Mouse (Mus musculus) hindbrain, embryonic 16.5 days (tissue): Measurements from ENCODE around the gene Elfn2. TPM values are rescaled to one million over a fixed set of nuclear protein-coding genes. Genes with fewer than 3 reads are reported as not detected.

Experiments
- ATAC-seq: fragments of 200-750 bp; cut with Nextera tagmentation; 2 replicates; pipeline ENCODE4 v1.8.0; 2017; ENCODE audit warnings: moderate TSS enrichment, moderate library complexity
- H3K27ac ChIP-seq: fragments of 300-500 bp; sonication (generic); 2 replicates; pipeline ENCODE4 v1.5.1; 2014; ENCODE audit warnings: low read depth, mild to moderate bottlenecking, control low read depth, low read length, moderate library complexity
- H3K27me3 ChIP-seq: fragments of 300-500 bp; sonication (generic); replicated peaks from 2 replicates; pipeline ENCODE4 v1.6.1; 2014; ENCODE audit warnings: low read length; ENCODE audit not compliant: control insufficient read depth, insufficient read depth
- H3K36me3 ChIP-seq: fragments of 300-500 bp; sonication (generic); 2 replicates; pipeline ENCODE4 v1.6.1; 2014; ENCODE audit warnings: mild to moderate bottlenecking, low read length, moderate library complexity, mixed read lengths; ENCODE audit not compliant: control insufficient read depth, insufficient read depth
- H3K4me1 ChIP-seq: fragments of 300-500 bp; sonication (generic); 2 replicates; pipeline ENCODE4 v1.6.1; 2014; ENCODE audit warnings: low read depth, low read length; ENCODE audit not compliant: control insufficient read depth, insufficient read depth
- H3K4me2 ChIP-seq: fragments of 300-500 bp; sonication (generic); 2 replicates; pipeline ENCODE4 v1.6.1; 2014; ENCODE audit warnings: mild to moderate bottlenecking, low read length, control low read depth, moderate library complexity
- H3K4me3 ChIP-seq: fragments of 300-500 bp; sonication (generic); 2 replicates; pipeline ENCODE4 v1.5.1; 2014; ENCODE audit warnings: mild to moderate bottlenecking, low read length, control low read depth, moderate library complexity
- H3K9ac ChIP-seq: fragments of 300-500 bp; sonication (generic); 2 replicates; pipeline ENCODE4 v1.6.1; 2014; ENCODE audit warnings: low read depth, mild to moderate bottlenecking, control low read depth, low read length, moderate library complexity
- H3K9me3 ChIP-seq: fragments of 300-500 bp; sonication (generic); 2 replicates; pipeline ENCODE4 v1.6.1; 2014; ENCODE audit warnings: mild to moderate bottlenecking, low read length, moderate library complexity; ENCODE audit not compliant: control insufficient read depth
- WGBS: fragments of 180-500 bp; shearing (Covaris S2); extraction: QIAGEN DNeasy Blood & Tissue Kit; methylation state at CpG from one replicate; pipeline ENCODE4 v1.1.7; 2014; 5-methylcytosine and 5-hydroxymethylcytosine counted together
- polyA plus RNA-seq: library from polyadenylated mRNA; unstranded; fragments of >200 nt; fragmentation: Nextera tagmentation; extraction: Ambion mirVana; gene quantifications from 2 replicates; pipeline ENCODE4 v1.2.1, GENCODE M21; 2015

Elfn2 gene
- 11.6 and 13.3 TPM in 2 replicates for polyA plus RNA-seq

- H3K4me3 ChIP-seq: peak within 1 kb of the TSS; percentile 70
- H3K4me1 ChIP-seq: peaks cover 33% of the 10 kb centered on the region
- no peaks in the 10 kb centered on the region for H3K9me3 ChIP-seq
- H3K27me3 ChIP-seq: no peaks in the 10 kb centered on the region; the same call in 1 of the 2 replicates
- no peaks in the 10 kb centered on the region for H3K36me3 ChIP-seq
- 2% methylated on average over 72 of the region's 89 CpGs for WGBS
- H3K27ac ChIP-seq: peak within 1 kb of the TSS; percentile 88
- peak; percentile 72 for ATAC-seq
- peak within 1 kb of the TSS; percentile 88 for H3K9ac ChIP-seq
- peak within 1 kb of the TSS; percentile 89 for H3K4me2 ChIP-seq
These were observed at the start of gene Elfn2 for GRCm38 (mm10) chr15:78718290-78719250. Gene Elfn2, minus strand, starts transcription at chr15:78718771.

- no peaks in the 10 kb centered on the region for H3K36me3 ChIP-seq
- 76% methylated on average over 5 of the region's 5 CpGs for WGBS
- ATAC-seq: 0 out of 2 replicates have a peak, but pooled peaks have one; percentile 5
- no peaks in the 10 kb centered on the region; the same call in 1 of the 2 replicates for H3K4me1 ChIP-seq
- no peak overlapping the region for H3K4me3 ChIP-seq
- H3K4me2 ChIP-seq: no peak overlapping the region
- peak overlapping the region; percentile 18; the same call in 1 of the 2 replicates for H3K27ac ChIP-seq
- no peak overlapping the region for H3K9ac ChIP-seq
- no peaks in the 10 kb centered on the region for H3K9me3 ChIP-seq
- no peaks in the 10 kb centered on the region for H3K27me3 ChIP-seq
These were observed 45.1 kb upstream of the Elfn2 start for GRCm38 (mm10) chr15:78763704-78764103.

- H3K27ac ChIP-seq: peak overlapping the region; percentile 18; the same call in 1 of the 2 replicates
- no peaks in the 10 kb centered on the region for H3K27me3 ChIP-seq
- 41% methylated on average over 9 of the region's 10 CpGs for WGBS
- no peaks in the 10 kb centered on the region for H3K9me3 ChIP-seq
- no peak overlapping the region for H3K4me3 ChIP-seq
- no peaks in the 10 kb centered on the region for H3K36me3 ChIP-seq
- 0 out of 2 replicates have a peak, but pooled peaks have one; percentile 10 for ATAC-seq
- H3K4me2 ChIP-seq: no peak overlapping the region
- no peaks in the 10 kb centered on the region; the same call in 1 of the 2 replicates for H3K4me1 ChIP-seq
- no peak overlapping the region for H3K9ac ChIP-seq
These were observed 44.6 kb upstream of the Elfn2 start for GRCm38 (mm10) chr15:78763210-78763609.

GRCm38 (mm10) chr15:78761112-78761511, 42.5 kb upstream of the Elfn2 start:
- Histone ChIP-seq H3K36me3 (no peaks in the 10 kb centered on the region), H3K27ac (no peak overlapping the region), H3K4me3 (no peak overlapping the region), H3K9ac (no peak overlapping the region), H3K9me3 (no peaks in the 10 kb centered on the region), H3K4me1 (no peaks in the 10 kb centered on the region; the same call in 1 of the 2 replicates), H3K4me2 (no peak overlapping the region), H3K27me3 (no peaks in the 10 kb centered on the region)
- 73% methylated on average over 13 of the region's 13 CpGs for WGBS
- ATAC-seq: no peak

- no peak overlapping the region for H3K9ac ChIP-seq
- no peak overlapping the region for H3K27ac ChIP-seq
- WGBS: 93% methylated on average over 6 of the region's 6 CpGs
- H3K4me2 ChIP-seq: no peak overlapping the region
- no peak overlapping the region for H3K4me3 ChIP-seq
- no peaks in the 10 kb centered on the region for H3K27me3 ChIP-seq
- no peak for ATAC-seq
- no peaks in the 10 kb centered on the region for H3K36me3 ChIP-seq
- no peaks in the 10 kb centered on the region for H3K9me3 ChIP-seq
- H3K4me1 ChIP-seq: no peaks in the 10 kb centered on the region
These were observed 39.6 kb upstream of the Elfn2 start for GRCm38 (mm10) chr15:78758132-78758531.

- Histone ChIP-seq H3K36me3 (no peaks in the 10 kb centered on the region), H3K27ac (no peak overlapping the region), H3K4me3 (no peak overlapping the region), H3K4me2 (no peak overlapping the region), H3K9me3 (no peaks in the 10 kb centered on the region), H3K27me3 (no peaks in the 10 kb centered on the region), H3K4me1 (peaks cover 1% of the 10 kb centered on the region; the same call in 1 of the 2 replicates), H3K9ac (no peak overlapping the region)
- ATAC-seq: no peak
- 66% methylated on average over 12 of the region's 12 CpGs for WGBS
These were observed 37.6 kb upstream of the Elfn2 start for GRCm38 (mm10) chr15:78755966-78756725.

GRCm38 (mm10) chr15:78755226-78755625, 36.7 kb upstream of the Elfn2 start:
- WGBS: 85% methylated on average over 3 of the region's 3 CpGs
- Histone ChIP-seq H3K27me3 (no peaks in the 10 kb centered on the region), H3K27ac (no peak overlapping the region), H3K4me2 (no peak overlapping the region), H3K9me3 (no peaks in the 10 kb centered on the region), H3K4me3 (no peak overlapping the region), H3K9ac (no peak overlapping the region), H3K4me1 (peaks cover 10% of the 10 kb centered on the region), H3K36me3 (no peaks in the 10 kb centered on the region)
- ATAC-seq: no peak

GRCm38 (mm10) chr15:78754144-78754543, 35.6 kb upstream of the Elfn2 start:
- peaks cover 11% of the 10 kb centered on the region for H3K4me1 ChIP-seq
- no peak overlapping the region for H3K4me3 ChIP-seq
- H3K9me3 ChIP-seq: no peaks in the 10 kb centered on the region
- H3K36me3 ChIP-seq: no peaks in the 10 kb centered on the region
- no peaks in the 10 kb centered on the region for H3K27me3 ChIP-seq
- no peak overlapping the region for H3K9ac ChIP-seq
- WGBS: 60% methylated on average over 5 of the region's 5 CpGs
- no peak for ATAC-seq
- H3K27ac ChIP-seq: no peak overlapping the region
- H3K4me2 ChIP-seq: no peak overlapping the region

GRCm38 (mm10) chr15:78752991-78753390, 34.4 kb upstream of the Elfn2 start:
- ATAC-seq: no peak
- Histone ChIP-seq H3K27ac (no peak overlapping the region), H3K4me2 (no peak overlapping the region), H3K9me3 (no peaks in the 10 kb centered on the region), H3K4me3 (no peak overlapping the region), H3K9ac (no peak overlapping the region), H3K36me3 (no peaks in the 10 kb centered on the region), H3K4me1 (peaks cover 11% of the 10 kb centered on the region), H3K27me3 (no peaks in the 10 kb centered on the region)
